Mouse (Mus musculus) liver, embryonic 12.5 days (tissue): Measurements from ENCODE around the gene Lyrm4. TPM values are rescaled to one million over a fixed set of nuclear protein-coding genes. Genes with fewer than 3 reads are reported as not detected.

Experiments used
- ATAC-seq: fragments of 200-750 bp; cut with Nextera tagmentation; 2 replicates; pipeline ENCODE4 v1.8.0; 2017; ENCODE audit warnings: moderate number of reproducible peaks, mild to moderate bottlenecking, moderate library complexity
- H3K27ac ChIP-seq: fragments of 300-500 bp; sonication (generic); 2 replicates; pipeline ENCODE4 v1.5.1; 2016; ENCODE audit warnings: mild to moderate bottlenecking
- H3K27me3 ChIP-seq: fragments of 300-500 bp; sonication (generic); replicated peaks from 2 replicates; pipeline ENCODE4 v1.6.1; 2016; ENCODE audit warnings: mild to moderate bottlenecking, moderate library complexity
- H3K36me3 ChIP-seq: fragments of 300-500 bp; sonication (generic); 2 replicates; pipeline ENCODE4 v1.6.1; 2016; ENCODE audit warnings: mild to moderate bottlenecking, moderate library complexity
- H3K4me1 ChIP-seq: fragments of 300-500 bp; sonication (generic); 2 replicates; pipeline ENCODE4 v1.6.1; 2016
- H3K4me2 ChIP-seq: fragments of 300-500 bp; sonication (generic); 2 replicates; pipeline ENCODE4 v1.6.1; 2016; ENCODE audit warnings: mild to moderate bottlenecking, moderate library complexity
- H3K4me3 ChIP-seq: fragments of 300-500 bp; sonication (generic); 2 replicates; pipeline ENCODE4 v1.5.1; 2016; ENCODE audit warnings: mild to moderate bottlenecking, moderate library complexity
- H3K9ac ChIP-seq: fragments of 300-500 bp; sonication (generic); 2 replicates; pipeline ENCODE4 v1.6.1; 2016; ENCODE audit warnings: mild to moderate bottlenecking, moderate library complexity
- H3K9me3 ChIP-seq: fragments of 300-500 bp; sonication (generic); replicated peaks from 2 replicates; pipeline ENCODE4 v1.6.1; 2016; ENCODE audit warnings: mild to moderate bottlenecking, moderate library complexity
- WGBS: fragments of 180-500 bp; shearing (Covaris S2); methylation state at CpG from one replicate; pipeline ENCODE4 v1.1.7; 2016; ENCODE audit not compliant: insufficient replicate concordance; 5-methylcytosine and 5-hydroxymethylcytosine counted together
- polyA plus RNA-seq: library from polyadenylated mRNA; unstranded; fragments of >200 nt; fragmentation: Nextera tagmentation; extraction: Ambion mirVana; gene quantifications from 2 replicates; pipeline ENCODE4 v1.2.1, GENCODE M21; 2016

The Lyrm4 gene
- 27.5 and 27.6 TPM in 2 replicates for polyA plus RNA-seq

GRCm38 (mm10) chr13:36117143-36118014 lies at the start of gene Lyrm4, which contains the start of gene Fars2:
TSS of gene Lyrm4 (minus strand) at chr13:36117526.
TSS of gene Fars2 (plus strand) at chr13:36117412.
- WGBS, result under 1% methylated on average over 74 of the region's 75 CpGs
- ATAC-seq, result peak; percentile 97
- H3K9ac ChIP-seq, result peak within 1 kb of the TSS; percentile 78
- H3K27ac ChIP-seq, result peak within 1 kb of the TSS; percentile 94
- H3K4me3 ChIP-seq, result peak within 1 kb of the TSS; percentile 88
- no peaks in the 10 kb centered on the region for H3K36me3 ChIP-seq
- H3K27me3 ChIP-seq, result no peaks in the 10 kb centered on the region
- peaks cover 51% of the 10 kb centered on the region for H3K4me1 ChIP-seq
- H3K4me2 ChIP-seq, result peak within 1 kb of the TSS; percentile 88
- H3K9me3 ChIP-seq, result no peaks in the 10 kb centered on the region

GRCm38 (mm10) chr13:36163898-36164297 lies 46.6 kb upstream of the Lyrm4 start:
- H3K9ac ChIP-seq, result no peak overlapping the region
- no peak overlapping the region for H3K27ac ChIP-seq
- H3K4me1 ChIP-seq, result no peaks in the 10 kb centered on the region; the same call in 1 of the 2 replicates
- no peaks in the 10 kb centered on the region for H3K36me3 ChIP-seq
- H3K4me3 ChIP-seq, result no peak overlapping the region
- H3K27me3 ChIP-seq, result no peaks in the 10 kb centered on the region
- H3K9me3 ChIP-seq, result no peaks in the 10 kb centered on the region
- no peak overlapping the region for H3K4me2 ChIP-seq
- no peak for ATAC-seq
- 67% methylated on average over 1 of the region's 1 CpGs for whole genome bisulfite sequencing

GRCm38 (mm10) chr13:36163411-36163810 lies 46.1 kb upstream of the Lyrm4 start:
- Histone ChIP-seq H3K4me3 (no peak overlapping the region), H3K27me3 (no peaks in the 10 kb centered on the region), H3K4me2 (no peak overlapping the region), H3K27ac (no peak overlapping the region), H3K9ac (no peak overlapping the region), H3K4me1 (peaks cover under 1% of the 10 kb centered on the region; the same call in 1 of the 2 replicates), H3K36me3 (no peaks in the 10 kb centered on the region), H3K9me3 (no peaks in the 10 kb centered on the region)
- no peak for ATAC-seq
- 84% methylated on average over 5 of the region's 5 CpGs for WGBS

- 61% methylated on average over 7 of the region's 7 CpGs for WGBS
- H3K9me3 ChIP-seq, result 0 out of 2 replicates have a peak, but pooled peaks cover 3% of the 10 kb centered on the region
- H3K4me3 ChIP-seq, result no peak overlapping the region
- peaks cover 10% of the 10 kb centered on the region for H3K4me1 ChIP-seq
- no peak overlapping the region for H3K27ac ChIP-seq
- no peak overlapping the region for H3K9ac ChIP-seq
- no peaks in the 10 kb centered on the region for H3K27me3 ChIP-seq
- H3K36me3 ChIP-seq, result no peaks in the 10 kb centered on the region; the same call in 1 of the 2 replicates
- no peak for ATAC-seq
- H3K4me2 ChIP-seq, result no peak overlapping the region
Observed at GRCm38 (mm10) chr13:36156340-36156931, 39.1 kb upstream of the Lyrm4 start.

- H3K4me3 ChIP-seq, result no peak overlapping the region
- H3K4me2 ChIP-seq, result no peak overlapping the region
- 0 out of 2 replicates have a peak, but pooled peaks cover 3% of the 10 kb centered on the region for H3K9me3 ChIP-seq
- WGBS, result 67% methylated on average over 5 of the region's 5 CpGs
- no peak overlapping the region for H3K27ac ChIP-seq
- H3K4me1 ChIP-seq, result peaks cover 13% of the 10 kb centered on the region
- no peaks in the 10 kb centered on the region for H3K27me3 ChIP-seq
- no peak overlapping the region for H3K9ac ChIP-seq
- no peaks in the 10 kb centered on the region; the same call in 1 of the 2 replicates for H3K36me3 ChIP-seq
- no peak for ATAC-seq
Observed at GRCm38 (mm10) chr13:36152728-36153498, 35.6 kb upstream of the Lyrm4 start.

GRCm38 (mm10) chr13:36150272-36150671 lies 32.9 kb upstream of the Lyrm4 start:
- no peak overlapping the region for H3K4me3 ChIP-seq
- no peaks in the 10 kb centered on the region for H3K9me3 ChIP-seq
- whole genome bisulfite sequencing, result 62% methylated on average over 5 of the region's 5 CpGs
- H3K36me3 ChIP-seq, result no peaks in the 10 kb centered on the region; the same call in 1 of the 2 replicates
- no peak overlapping the region for H3K27ac ChIP-seq
- H3K4me2 ChIP-seq, result no peak overlapping the region
- no peak for ATAC-seq
- peaks cover 13% of the 10 kb centered on the region; the same call in 1 of the 2 replicates for H3K4me1 ChIP-seq
- H3K9ac ChIP-seq, result no peak overlapping the region
- H3K27me3 ChIP-seq, result no peaks in the 10 kb centered on the region

GRCm38 (mm10) chr13:36149175-36149939 lies 32.0 kb upstream of the Lyrm4 start:
- Histone ChIP-seq H3K27me3 (no peaks in the 10 kb centered on the region), H3K4me3 (no peak overlapping the region), H3K4me2 (no peak overlapping the region), H3K4me1 (peaks cover 13% of the 10 kb centered on the region; the same call in 1 of the 2 replicates), H3K9ac (no peak overlapping the region), H3K36me3 (no peaks in the 10 kb centered on the region), H3K9me3 (no peaks in the 10 kb centered on the region), H3K27ac (peak overlapping the region; percentile 53; the same call in 1 of the 2 replicates)
- no peak for ATAC-seq
- WGBS, result 61% methylated on average over 6 of the region's 6 CpGs

- no peak for ATAC-seq
- Histone ChIP-seq H3K4me3 (no peak overlapping the region), H3K36me3 (no peaks in the 10 kb centered on the region), H3K9me3 (no peaks in the 10 kb centered on the region), H3K27me3 (no peaks in the 10 kb centered on the region), H3K27ac (no peak overlapping the region), H3K4me1 (peaks cover 14% of the 10 kb centered on the region), H3K4me2 (no peak overlapping the region), H3K9ac (no peak overlapping the region)
- 46% methylated on average over 1 of the region's 1 CpGs for WGBS
Observed at GRCm38 (mm10) chr13:36145601-36146000, 28.3 kb upstream of the Lyrm4 start.

- Histone ChIP-seq H3K4me3 (no peak overlapping the region), H3K9ac (no peak overlapping the region), H3K36me3 (no peaks in the 10 kb centered on the region), H3K4me1 (peaks cover 15% of the 10 kb centered on the region), H3K27me3 (no peaks in the 10 kb centered on the region), H3K9me3 (no peaks in the 10 kb centered on the region), H3K27ac (no peak overlapping the region), H3K4me2 (no peak overlapping the region)
- ATAC-seq, result no peak
- 81% methylated on average over 5 of the region's 5 CpGs for WGBS
Observed at GRCm38 (mm10) chr13:36140247-36141016, 23.1 kb upstream of the Lyrm4 start.

- peaks cover 15% of the 10 kb centered on the region for H3K4me1 ChIP-seq
- no peak overlapping the region for H3K27ac ChIP-seq
- WGBS, result 77% methylated on average over 5 of the region's 5 CpGs
- H3K4me3 ChIP-seq, result no peak overlapping the region
- H3K9me3 ChIP-seq, result no peaks in the 10 kb centered on the region
- no peak overlapping the region for H3K9ac ChIP-seq
- no peaks in the 10 kb centered on the region for H3K27me3 ChIP-seq
- H3K4me2 ChIP-seq, result no peak overlapping the region
- ATAC-seq, result no peak
- H3K36me3 ChIP-seq, result no peaks in the 10 kb centered on the region
Observed at GRCm38 (mm10) chr13:36139703-36140102, 22.4 kb upstream of the Lyrm4 start.
